Mouse (Mus musculus) liver, embryonic 14.5 days (tissue): ENCODE results near the gene Fgf13. TPM values are rescaled to one million over a fixed set of nuclear protein-coding genes. Genes with fewer than 3 reads are reported as not detected.

Experiments
- ATAC-seq: fragments of 200-750 bp; cut with Nextera tagmentation; 2 replicates; pipeline ENCODE4 v1.8.0; 2017; ENCODE audit warnings: moderate number of reproducible peaks, mild to moderate bottlenecking, moderate library complexity; ENCODE audit not compliant: insufficient read depth
- DNase-seq, 3 experiments: peaks; one replicate each; pipeline ENCODE4 v3.0.0-alpha.2; 2012 to 2013; ENCODE audit warnings: low read depth in 3 of 3, low spot score in 3 of 3
- H3K27ac ChIP-seq: fragments of 300-500 bp; sonication (generic); 2 replicates; pipeline ENCODE4 v1.5.1; 2014; ENCODE audit warnings: moderate library complexity, mild to moderate bottlenecking, control low read depth, inconsistent platforms
- H3K27me3 ChIP-seq: fragments of 300-500 bp; sonication (generic); 2 replicates; pipeline ENCODE4 v1.6.1; 2014; ENCODE audit warnings: mild to moderate bottlenecking, low read length, moderate library complexity; ENCODE audit not compliant: control insufficient read depth, insufficient read depth
- H3K36me3 ChIP-seq: fragments of 300-500 bp; sonication (generic); replicated peaks from 2 replicates; pipeline ENCODE4 v1.6.1; 2014; ENCODE audit warnings: low read depth; ENCODE audit not compliant: control insufficient read depth, insufficient read depth
- H3K4me1 ChIP-seq, 2 experiments: fragments of 200-500 bp in 1 of 2; fragments of 300-500 bp in 1 of 2; sonication (generic) in 1 of 2; replicated peaks; 2 replicates each; pipeline ENCODE4 v1.6.1; 2012 to 2014; ENCODE audit warnings: antibody characterized with exemption in 1 of 2, inconsistent platforms in 1 of 2, low read length in 1 of 2; ENCODE audit not compliant: control insufficient read depth in 2 of 2, insufficient read depth in 2 of 2
- H3K4me2 ChIP-seq: fragments of 300-500 bp; sonication (generic); 2 replicates; pipeline ENCODE4 v1.6.1; 2014; ENCODE audit warnings: low read depth, mild to moderate bottlenecking, control low read depth, moderate library complexity
- H3K4me3 ChIP-seq, 2 experiments: fragments of 200-500 bp in 1 of 2; fragments of 300-500 bp in 1 of 2; sonication (generic) in 1 of 2; 2 replicates each; pipeline ENCODE4 v1.5.1; 2012 to 2014; ENCODE audit warnings: low read depth in 2 of 2, low read length in 2 of 2, mild to moderate bottlenecking in 2 of 2, control low read depth in 1 of 2, inconsistent platforms in 1 of 2, moderate library complexity in 1 of 2; ENCODE audit not compliant: insufficient read depth in 1 of 2
- H3K9ac ChIP-seq: fragments of 300-500 bp; sonication (generic); replicated peaks from 2 replicates; pipeline ENCODE4 v1.6.1; 2014; ENCODE audit warnings: mild to moderate bottlenecking, control low read depth, moderate library complexity
- H3K9me3 ChIP-seq: fragments of 300-500 bp; sonication (generic); 2 replicates; pipeline ENCODE4 v1.6.1; 2016; ENCODE audit warnings: low read length, mixed read lengths; ENCODE audit not compliant: control insufficient read depth
- CTCF ChIP-seq: IDR thresholded peaks from 2 replicates; pipeline ENCODE4 v1.5.1; 2016; ENCODE audit warnings: antibody characterized with exemption, low read depth, control low read depth
- EP300 ChIP-seq: IDR thresholded peaks from 2 replicates; pipeline ENCODE4 v1.6.1; 2016; ENCODE audit warnings: antibody characterized with exemption, low read depth
- WGBS: fragments of 180-500 bp; shearing (Covaris S2); extraction: QIAGEN DNeasy Blood & Tissue Kit; methylation state at CpG from one replicate; pipeline ENCODE4 v1.1.7; 2014; ENCODE audit not compliant: insufficient replicate concordance; 5-methylcytosine and 5-hydroxymethylcytosine counted together
- microRNA counts: library from miRNA; unstranded; fragments of <30 nt; microRNA quantifications from one replicate; lab custom pipeline; 2016
- microRNA-seq: library from miRNA; unstranded; fragments of <30 nt; microRNA quantifications from one replicate; pipeline ENCODE4, GENCODE M21; 2016
- polyA plus RNA-seq, 2 experiments: library from polyadenylated mRNA; depleted of rRNA in 1 of 2; stranded (reverse) in 1 of 2; unstranded in 1 of 2; fragments of >200 nt; fragmentation: Nextera tagmentation in 1 of 2; extraction: Ambion mirVana in 1 of 2; gene quantifications; 2 replicates each; pipeline versions ENCODE4 v1.2.1 to v1.2.3; 2012 to 2014

Gene Fgf13
- polyA plus RNA-seq, 2 experiments, result 0.57 to 1.2 TPM

- no peak overlapping the region for H3K4me2 ChIP-seq
- ATAC-seq (no peak), DNase-seq (no peak)
- H3K36me3 ChIP-seq, result no peaks in the 10 kb centered on the region
- no peak overlapping the region for H3K27ac ChIP-seq
- H3K9me3 ChIP-seq, result no peaks in the 10 kb centered on the region
- no peak overlapping the region for H3K9ac ChIP-seq
- TF ChIP-seq EP300, result no peak
- TF ChIP-seq CTCF, result no peak
- H3K4me1 ChIP-seq, result no peaks in the 10 kb centered on the region
- WGBS, result 73% methylated on average over 3 of the region's 3 CpGs
- H3K27me3 ChIP-seq, result no peaks in the 10 kb centered on the region
- H3K4me3 ChIP-seq, result no peak overlapping the region
Measured at GRCm38 (mm10) chrX:59085928-59086327, 481.9 kb downstream of the Fgf13 start.

- TF ChIP-seq CTCF, result no peak
- no peak overlapping the region for H3K27ac ChIP-seq
- no peak for DNase-seq
- no peaks in the 10 kb centered on the region for H3K36me3 ChIP-seq
- H3K9ac ChIP-seq, result no peak overlapping the region
- no peaks in the 10 kb centered on the region for H3K9me3 ChIP-seq
- ATAC-seq, result no peak
- H3K4me3 ChIP-seq, result no peak overlapping the region
- no peaks in the 10 kb centered on the region for H3K4me1 ChIP-seq
- H3K4me2 ChIP-seq, result no peak overlapping the region
- H3K27me3 ChIP-seq, result no peaks in the 10 kb centered on the region
Measured at GRCm38 (mm10) chrX:59080427-59080826, 487.4 kb downstream of the Fgf13 start.

DNA sequence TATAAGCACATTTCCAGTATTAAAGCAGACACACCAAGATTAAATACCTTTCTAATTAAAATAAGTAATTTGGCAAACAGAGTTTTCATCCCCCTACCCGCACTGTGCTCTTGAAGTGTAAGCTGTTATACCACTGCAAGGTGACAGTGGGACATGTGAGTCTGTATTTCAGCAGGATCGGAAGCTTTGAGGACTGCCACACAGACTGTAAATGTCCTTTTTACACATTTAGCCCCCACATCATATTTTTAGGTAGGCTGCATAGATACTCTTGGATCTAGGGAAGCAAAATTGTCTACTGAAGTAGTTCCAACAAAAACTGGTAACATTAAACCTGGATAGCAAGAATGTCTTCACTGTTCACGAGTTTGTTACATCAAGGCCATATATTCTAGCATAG, 495.8 kb downstream of the Fgf13 start:
- TF ChIP-seq CTCF, result no peak
- Histone ChIP-seq H3K9me3 (no peaks in the 10 kb centered on the region), H3K9ac (no peak overlapping the region), H3K27ac (no peak overlapping the region), H3K4me3 (no peak overlapping the region), H3K27me3 (no peaks in the 10 kb centered on the region), H3K4me2 (no peak overlapping the region), H3K4me1 (no peaks in the 10 kb centered on the region), H3K36me3 (no peaks in the 10 kb centered on the region)
- no peak for DNase-seq
- no peak for ATAC-seq
- WGBS, result 58% methylated on average over 3 of the region's 3 CpGs

DNA sequence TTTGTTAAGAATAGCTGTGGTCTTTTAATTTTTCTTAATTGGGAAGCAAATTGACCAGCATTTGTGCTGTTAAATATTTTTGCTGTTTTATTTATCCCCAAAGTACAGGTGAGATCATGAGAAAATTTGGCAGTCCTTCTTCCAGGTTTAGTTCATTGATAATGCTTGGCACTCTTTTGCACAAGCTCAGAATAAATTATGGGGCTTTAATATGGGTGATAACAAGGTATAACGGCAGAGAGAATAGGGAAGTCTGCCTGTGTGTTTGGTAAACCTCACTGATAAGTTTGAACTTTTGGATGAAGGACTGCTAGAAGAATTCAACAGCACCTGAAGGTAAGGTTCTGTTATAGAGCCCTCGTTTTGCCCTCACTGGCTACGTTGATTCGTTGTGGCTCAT, 504.7 kb downstream of the Fgf13 start:
- H3K4me3 ChIP-seq, result no peak overlapping the region
- TF ChIP-seq EP300 (no peak), CTCF (no peak)
- WGBS, result 55% methylated on average over 4 of the region's 4 CpGs
- H3K9ac ChIP-seq, result no peak overlapping the region
- no peaks in the 10 kb centered on the region for H3K9me3 ChIP-seq
- no peaks in the 10 kb centered on the region for H3K36me3 ChIP-seq
- H3K27me3 ChIP-seq, result no peaks in the 10 kb centered on the region
- no peak for ATAC-seq
- no peak overlapping the region for H3K27ac ChIP-seq
- no peak for DNase-seq
- no peak overlapping the region for H3K4me2 ChIP-seq
- H3K4me1 ChIP-seq, result no peaks in the 10 kb centered on the region

DNA sequence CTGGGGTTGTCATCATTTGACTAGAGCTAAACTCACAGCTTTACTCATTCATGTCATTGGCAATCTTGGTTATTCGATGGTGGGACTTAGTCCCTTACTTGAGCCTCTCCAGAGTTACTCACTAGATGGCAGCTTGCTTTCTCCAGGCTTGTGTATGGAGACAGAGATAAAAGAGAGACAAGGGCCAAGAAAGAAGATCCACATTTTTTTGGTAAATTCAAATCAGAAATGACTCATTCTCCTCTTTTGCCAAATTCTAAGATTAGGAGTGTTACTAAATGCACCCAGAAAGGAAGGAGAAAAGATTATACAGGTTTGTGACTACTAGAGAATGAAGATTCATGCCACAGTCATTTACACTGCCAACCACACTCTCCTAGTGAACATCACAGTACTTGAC, 532.9 kb downstream of the Fgf13 start:
- 29% methylated on average over 1 of the region's 1 CpGs for WGBS
- Histone ChIP-seq H3K4me2 (no peak overlapping the region), H3K27me3 (no peaks in the 10 kb centered on the region), H3K4me3 (no peak overlapping the region), H3K36me3 (no peaks in the 10 kb centered on the region), H3K4me1 (no peaks in the 10 kb centered on the region), H3K9me3 (no peaks in the 10 kb centered on the region), H3K9ac (no peak overlapping the region), H3K27ac (no peak overlapping the region)
- no peak for DNase-seq
- no peak for TF ChIP-seq EP300
- no peak for TF ChIP-seq CTCF
- no peak for ATAC-seq

MicroRNA genes within 50 kb of the gene (microRNA counts, 519-probe panel; counts per million panel counts)
- 69.9 counts per million for microRNA mmu-miR-504 (lab: Ali Mortazavi, UCI)

Small RNA genes within 50 kb of the gene (microRNA-seq; reads per million reads assigned to microRNA genes)
- 1.7 reads per million for gene Mir504
